Mouse (Mus musculus): ENCODE measurements around the gene Olfr173. TPM values are rescaled to one million over a fixed set of nuclear protein-coding genes. Genes with fewer than 3 reads are reported as not detected.

Olfr173 gene
- polyA plus RNA-seq (2012), result 0.07 TPM in 1 of 2 replicates, not detected in the other

DNA sequence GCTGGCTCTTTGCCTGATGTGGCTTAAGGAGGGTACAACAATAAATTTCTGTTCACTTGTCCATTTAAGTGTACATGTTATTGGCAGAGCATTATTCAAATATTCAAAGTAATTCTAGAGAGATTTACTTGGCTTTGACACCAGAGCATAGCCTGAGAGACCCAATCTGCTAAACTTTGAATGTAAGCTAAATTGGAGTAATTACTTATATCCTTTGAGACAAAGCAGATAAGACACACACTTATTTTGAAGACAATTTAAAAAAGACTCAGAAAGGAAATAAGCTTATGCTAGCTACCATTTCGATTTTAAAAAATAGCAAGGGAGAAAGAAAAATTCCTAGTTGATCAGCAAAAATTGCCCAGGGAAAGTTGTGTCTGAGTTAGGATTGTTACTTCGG is at the start of gene Olfr173:
Olfr173 (minus strand) TSS at position 101 of the 400 bp plus-strand sequence.

DNA sequence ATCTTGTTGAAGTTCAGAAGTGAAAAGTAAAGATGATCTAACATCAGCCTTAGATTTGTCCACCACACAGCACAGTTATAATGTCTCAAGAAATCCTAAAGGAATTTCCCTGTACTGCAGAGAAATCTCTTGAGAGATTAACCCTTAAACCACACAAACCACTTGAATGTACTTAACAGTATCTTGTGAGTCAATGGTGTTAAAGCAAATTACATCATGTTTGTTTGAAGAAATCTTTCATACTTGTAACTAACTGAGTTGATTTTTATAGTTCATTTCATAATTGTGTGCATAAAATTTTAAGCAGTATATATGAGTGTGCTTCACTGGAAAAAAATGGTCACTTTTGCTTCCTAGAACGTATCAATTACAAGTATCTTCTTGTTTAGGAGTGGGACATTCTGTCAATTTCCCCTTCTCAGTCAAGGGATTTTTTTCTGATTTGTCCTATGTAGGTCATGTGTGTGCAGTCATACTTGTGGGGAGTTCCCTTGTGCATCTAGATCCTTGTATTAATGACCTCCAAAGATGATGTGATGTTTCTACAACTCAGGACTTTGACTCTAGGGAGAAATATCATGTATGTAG is 26.8 kb upstream of the Olfr173 start, which contains the start of gene Olfr175-ps1:
Olfr175-ps1 (minus strand) TSS at position 51 of the 588 bp plus-strand sequence.

DNA sequence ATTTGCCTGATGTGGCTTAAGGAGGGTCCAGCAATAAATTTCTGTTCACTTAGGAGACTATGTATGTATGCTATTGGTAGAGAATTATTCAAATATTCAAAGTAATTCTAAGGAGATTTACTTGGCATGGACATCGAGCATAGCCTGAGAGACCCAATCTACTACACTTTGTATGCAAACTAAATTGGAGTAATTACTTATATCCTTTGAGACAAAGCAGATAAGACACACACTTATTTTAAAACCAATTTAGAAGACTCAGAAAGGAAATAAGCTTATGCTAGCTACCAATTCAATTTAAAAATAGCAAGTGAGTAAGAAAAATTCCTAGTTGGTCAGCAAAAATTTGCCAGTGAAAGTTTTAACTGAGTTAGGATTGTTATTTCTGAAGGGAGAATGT is 37.0 kb downstream of the Olfr173 start, which contains the start of gene Olfr172:
Olfr172 (minus strand) TSS at position 101 of the 400 bp plus-strand sequence.

Other genes starting within 250 kb of the Olfr173 start
- gene Gm813, start 183.3 kb downstream of the Olfr173 start, polyA plus RNA-seq (2012), result not detected in 2 replicates
- gene E330017A01Rik, start 161.5 kb downstream of the Olfr173 start, polyA plus RNA-seq (2012), result not detected in 2 replicates
- gene Cpox, start 130.0 kb downstream of the Olfr173 start, polyA plus RNA-seq (2012), result 22.4 and 29.8 TPM in 2 replicates
- gene Gpr15, start 81.2 kb downstream of the Olfr173 start, polyA plus RNA-seq (2012), result not detected in 2 replicates
- 3.1 and 3.6 TPM in 2 replicates for gene Cldnd1, start 72.4 kb downstream of the Olfr173 start, polyA plus RNA-seq (2012)
- gene Olfr172, start 37.1 kb downstream of the Olfr173 start, polyA plus RNA-seq (2012), result not detected in 2 replicates
- gene Olfr175-ps1, start 26.5 kb upstream of the Olfr173 start, polyA plus RNA-seq (2012), result not detected in 2 replicates
- not detected in 2 replicates for gene Olfr177, start 74.5 kb upstream of the Olfr173 start, polyA plus RNA-seq (2012)
- not detected in 2 replicates for gene Olfr178, start 91.8 kb upstream of the Olfr173 start, polyA plus RNA-seq (2012)
- gene Olfr181, start 128.5 kb upstream of the Olfr173 start, polyA plus RNA-seq (2012), result not detected in 2 replicates
- not detected in 2 replicates for gene Olfr180, start 129.1 kb upstream of the Olfr173 start, polyA plus RNA-seq (2012)
- gene Olfr183, start 195.1 kb upstream of the Olfr173 start, polyA plus RNA-seq (2012), result 0.06 TPM in 1 of 2 replicates, not detected in the other
- gene Olfr186, start 230.0 kb upstream of the Olfr173 start, polyA plus RNA-seq (2012), result not detected in 2 replicates
- gene Olfr187, start 239.5 kb upstream of the Olfr173 start, polyA plus RNA-seq (2012), result not detected in 2 replicates